Mouse (Mus musculus) left cerebral cortex, postnatal 10 days (tissue): ENCODE data around the gene Hipk1. TPM values are rescaled to one million over a fixed set of nuclear protein-coding genes. Genes with fewer than 3 reads are reported as not detected.
"Not testable (repeated sequence)": the region's sequence is repeated elsewhere in the genome, so short reads cannot be mapped to it uniquely, and the experiment has no call there.

Experiments used
- DNase-seq, 2 experiments: peaks; one replicate each; pipeline ENCODE4 v3.0.0; 2021 to 2022; ENCODE audit warnings: low spot score in 2 of 2, mixed read lengths in 1 of 2; ENCODE audit errors: extremely low spot score in 1 of 2
- intact Hi-C: fragments of 180-260 bp; cut with DNase I; formaldehyde crosslinking; loops from one replicate; pipeline ENCODE4 v1.15.1; 2025
- total RNA-seq, 2 experiments: library from RNA; stranded (reverse); gene quantifications; 2 replicates each; pipeline ENCODE4 v1.2.3; 2021

The Hipk1 gene
- total RNA-seq, 2 experiments from 2014 or later = 70.3 to 75.2 TPM

- intact Hi-C loops = no loop called here
- peak; percentile 52 to 79 for DNase-seq
Measured at GRCm38 (mm10) chr3:103801631-103802531, 10.5 kb upstream of the Hipk1 start.

DNA sequence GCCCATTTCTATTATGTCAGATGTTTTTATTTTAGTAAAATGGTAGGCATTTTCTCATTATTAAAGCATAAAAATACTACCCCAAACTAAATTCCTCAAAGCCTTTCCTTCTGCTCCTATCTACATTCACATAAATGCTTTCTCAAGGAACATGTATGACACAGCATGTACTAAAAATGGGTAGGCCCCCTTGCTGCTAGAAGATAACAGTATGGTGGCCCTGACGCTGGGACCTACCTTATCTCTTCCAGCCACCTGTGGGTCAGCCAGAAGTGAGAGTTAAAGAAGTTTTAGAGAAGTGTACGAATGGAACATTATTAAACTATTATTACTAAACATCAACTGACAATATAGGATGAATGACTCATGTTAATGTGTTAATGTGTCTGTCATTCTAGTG is 8.1 kb upstream of the Hipk1 start:
- intact Hi-C loops = no loop called here
- DNase-seq = no peak

DNA sequence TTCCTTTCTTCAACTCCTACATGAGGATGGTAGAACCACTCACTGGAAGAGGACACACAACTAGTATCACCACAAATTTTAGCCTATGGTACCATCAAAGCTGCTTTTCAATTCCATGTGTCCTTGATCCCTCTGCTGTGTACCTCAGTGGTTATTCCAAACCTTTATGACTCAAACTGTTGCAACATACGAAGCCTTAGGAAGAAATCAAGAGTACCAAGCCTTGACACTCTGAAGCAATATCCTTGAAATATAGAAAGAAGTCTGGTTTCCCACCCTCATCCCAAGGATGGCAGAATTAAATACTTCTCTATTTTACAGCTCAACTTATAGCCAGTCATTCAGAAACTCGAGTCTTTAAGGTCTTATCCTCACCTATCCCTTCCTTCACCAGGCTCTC is 5.0 kb upstream of the Hipk1 start:
- intact Hi-C loops = no loop called here
- no peak for DNase-seq

GRCm38 (mm10) chr3:103792566-103792965 is 1.2 kb upstream of the Hipk1 start:
- no peak for DNase-seq
- intact Hi-C loops = no loop called here

GRCm38 (mm10) chr3:103792111-103792406 is 696 bp upstream of the Hipk1 start:
- DNase-seq, intact Hi-C loops: not testable (repeated sequence)

DNA sequence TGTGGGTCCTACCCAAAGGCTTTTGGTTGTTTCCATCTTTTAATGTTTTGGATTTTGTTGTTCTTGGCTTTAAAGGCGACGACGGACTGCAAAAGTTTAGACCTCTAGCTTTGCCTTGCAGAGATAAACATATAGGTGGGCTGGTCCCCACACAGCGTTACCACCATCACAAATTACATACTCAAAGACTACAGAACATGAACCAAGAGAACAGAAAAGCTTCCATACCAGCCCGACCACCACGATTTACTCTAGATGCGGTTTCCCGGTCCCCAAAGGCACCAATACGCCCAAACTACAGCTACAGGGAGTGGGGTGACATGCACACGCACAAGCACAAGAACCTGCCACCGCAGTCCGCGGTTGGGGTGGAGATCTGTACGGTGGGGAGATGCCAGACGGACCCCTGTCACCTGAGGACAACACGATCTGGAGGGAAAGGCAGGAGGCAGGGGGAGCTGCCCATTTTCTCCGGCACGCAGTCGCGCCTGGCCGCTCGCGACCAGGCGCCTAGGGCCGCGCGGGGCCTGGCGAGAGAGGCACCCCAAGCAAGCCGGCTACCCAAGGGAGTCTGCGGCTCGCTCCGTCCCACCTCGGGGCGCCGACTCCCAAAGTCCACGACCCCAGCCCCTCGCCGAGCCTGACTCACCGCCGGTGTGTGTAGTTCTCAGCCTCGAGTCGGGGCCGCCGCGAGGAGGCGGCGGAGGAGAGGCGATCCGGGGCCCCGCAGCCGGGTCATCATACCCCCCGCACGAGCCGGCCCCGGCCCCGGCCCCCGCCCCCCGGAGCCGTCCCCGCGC is 817 bp downstream of the Hipk1 start:
- intact Hi-C loops = loop anchor here (1.0 kb wide), 1 partner anchor 19 kb away; the partner anchor contains the start of genes Ap4b1, Dclre1b and Gm43064
- DNase-seq = peak in 1 of 2 experiments; percentile 59

- intact Hi-C loops = no loop called here
- DNase-seq = peak in 1 of 2 experiments; percentile 68
Measured at GRCm38 (mm10) chr3:103789891-103790345, 1.4 kb downstream of the Hipk1 start.

GRCm38 (mm10) chr3:103789096-103789495 is 2.3 kb downstream of the Hipk1 start:
- intact Hi-C loops = no loop called here
- no peak for DNase-seq

DNA sequence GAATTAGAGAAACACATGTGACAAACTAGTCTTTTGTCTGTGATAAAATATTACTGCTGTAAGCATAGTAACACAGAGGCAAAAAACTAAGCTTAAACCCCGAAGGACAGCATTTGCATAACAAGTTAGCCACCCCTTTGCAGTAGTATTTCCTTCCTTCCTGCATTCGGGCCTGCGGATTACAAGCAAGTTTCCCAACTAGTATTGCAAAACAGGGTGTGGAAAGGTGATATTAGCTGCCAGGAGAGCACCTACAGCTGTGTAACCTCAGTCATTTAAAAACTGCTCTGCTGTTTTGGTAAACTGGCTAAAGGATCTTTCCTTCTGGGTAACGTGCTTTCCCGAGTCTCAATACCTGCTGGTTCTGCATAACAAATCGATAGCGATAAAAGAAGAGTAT is 4.1 kb downstream of the Hipk1 start:
- intact Hi-C loops = no loop called here
- no peak for DNase-seq

DNA sequence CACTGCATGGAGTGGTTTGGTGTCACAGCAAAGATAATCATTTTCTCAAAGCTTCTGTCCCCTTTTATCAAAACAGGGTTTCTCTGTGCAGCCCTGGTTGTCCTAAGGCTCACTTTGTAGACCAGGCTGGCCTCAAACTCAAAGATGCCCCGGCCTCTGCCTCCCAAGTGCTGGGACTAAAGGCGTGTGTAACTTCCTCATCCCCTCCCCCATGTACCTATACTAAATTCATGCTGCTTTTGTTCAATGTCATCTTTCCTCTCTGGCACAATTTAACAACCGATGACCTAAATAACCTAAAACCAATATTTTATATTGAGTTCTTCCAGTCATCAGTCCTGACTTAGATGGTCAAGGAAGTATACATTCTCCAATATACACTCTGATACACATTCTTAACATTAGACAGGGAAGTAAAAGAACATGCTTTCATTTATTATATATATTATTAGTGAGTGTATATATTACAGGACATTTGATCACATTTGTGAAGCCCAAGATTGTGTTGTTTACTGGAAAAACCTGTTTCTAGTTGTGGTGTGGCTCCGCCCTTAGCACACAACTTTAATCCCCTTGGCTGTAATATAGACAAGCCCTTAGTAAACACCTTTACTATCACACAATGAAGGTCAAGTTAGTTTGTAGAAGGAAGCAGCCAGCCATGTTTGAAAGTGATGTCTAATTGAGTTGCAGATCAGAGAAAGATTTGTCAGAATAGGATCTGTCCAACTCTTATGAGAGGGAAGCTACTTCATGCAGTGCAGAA is 8.3 kb downstream of the Hipk1 start:
- DNase-seq = no peak
- intact Hi-C loops = no loop called here

DNA sequence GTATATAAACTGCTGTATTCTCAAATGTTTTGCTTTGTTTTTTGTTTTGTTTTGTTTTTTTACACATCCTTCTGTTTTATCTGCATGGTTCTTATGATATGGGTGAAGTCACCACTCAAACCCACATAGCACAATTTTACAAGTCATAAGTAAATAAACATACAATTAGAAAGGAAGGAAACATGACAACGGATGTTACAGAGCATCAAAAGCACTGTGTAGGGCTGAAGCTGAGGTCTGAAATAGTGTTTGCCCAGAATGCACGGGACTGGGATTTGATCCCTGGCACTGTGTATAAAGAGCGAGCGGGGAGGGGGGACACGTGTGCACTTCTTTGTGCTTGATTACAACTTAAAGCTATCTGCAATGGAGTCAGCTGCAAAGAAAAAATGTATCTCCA is 10.6 kb downstream of the Hipk1 start:
- intact Hi-C loops = no loop called here
- DNase-seq = no peak

DNA sequence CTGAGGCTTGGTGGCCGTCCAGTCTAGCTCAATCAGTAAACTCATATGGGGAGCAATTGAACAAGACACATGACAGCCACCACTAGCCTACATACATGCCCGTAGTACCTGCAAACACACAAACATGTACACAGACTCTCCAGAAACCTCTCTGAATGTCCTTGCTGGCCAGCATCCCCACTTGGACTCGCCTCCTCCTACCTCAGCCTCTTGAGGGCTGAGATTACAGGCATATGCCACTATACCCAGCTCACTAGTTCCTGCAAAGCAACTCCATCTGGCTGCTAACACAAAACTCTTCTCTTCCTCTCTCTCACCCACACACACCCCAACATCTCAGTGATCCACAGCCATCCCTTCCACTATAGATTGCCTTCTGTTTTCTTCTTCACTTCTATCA is 11.1 kb downstream of the Hipk1 start:
- DNase-seq = no peak
- intact Hi-C loops = no loop called here

GRCm38 (mm10) chr3:103779183-103779582 is 12.2 kb downstream of the Hipk1 start:
- no peak for DNase-seq
- intact Hi-C loops = no loop called here

DNA sequence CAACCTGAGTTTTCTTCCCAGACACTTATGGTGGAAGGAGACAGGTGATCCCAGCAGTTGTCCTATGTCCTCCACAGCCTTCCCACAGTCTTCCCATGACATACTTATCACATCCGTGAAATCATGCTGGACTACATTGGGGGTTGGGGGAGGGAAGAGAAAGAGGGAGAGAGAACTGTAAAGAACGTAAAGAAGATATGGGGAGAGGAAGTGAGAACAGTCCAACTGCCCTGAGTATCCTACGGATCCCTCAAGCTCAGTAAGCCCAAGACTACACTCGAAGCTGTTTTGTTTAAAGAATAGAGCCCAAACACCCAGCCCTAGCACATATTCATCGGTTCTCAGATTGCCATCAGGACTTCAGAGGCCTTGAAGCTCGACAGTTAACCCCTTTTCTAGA is 12.7 kb downstream of the Hipk1 start:
- no peak for DNase-seq
- intact Hi-C loops = no loop called here

- intact Hi-C loops = no loop called here
- no peak for DNase-seq
Measured at GRCm38 (mm10) chr3:103777940-103778339, 13.4 kb downstream of the Hipk1 start.

DNA sequence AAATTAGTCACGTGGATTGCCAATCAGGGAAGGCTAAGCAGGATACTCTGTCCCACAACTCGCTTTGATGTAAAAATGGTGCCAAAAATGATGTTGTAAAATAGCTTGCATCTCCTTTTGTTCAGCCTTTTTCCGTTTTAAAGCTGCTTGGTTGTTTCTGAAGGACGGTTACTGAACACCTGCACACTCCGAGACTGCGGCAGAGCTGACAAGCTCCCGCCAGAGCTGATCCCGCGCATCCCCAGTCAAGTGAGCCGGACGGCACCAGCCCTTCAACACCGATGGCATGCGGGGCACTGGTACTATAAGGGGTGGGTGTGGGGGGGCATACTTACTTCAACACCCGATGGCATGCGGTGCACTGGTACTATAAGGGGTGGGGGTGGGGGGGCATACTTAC is 17.4 kb downstream of the Hipk1 start:
- DNase-seq = no peak
- intact Hi-C loops = no loop called here

DNA sequence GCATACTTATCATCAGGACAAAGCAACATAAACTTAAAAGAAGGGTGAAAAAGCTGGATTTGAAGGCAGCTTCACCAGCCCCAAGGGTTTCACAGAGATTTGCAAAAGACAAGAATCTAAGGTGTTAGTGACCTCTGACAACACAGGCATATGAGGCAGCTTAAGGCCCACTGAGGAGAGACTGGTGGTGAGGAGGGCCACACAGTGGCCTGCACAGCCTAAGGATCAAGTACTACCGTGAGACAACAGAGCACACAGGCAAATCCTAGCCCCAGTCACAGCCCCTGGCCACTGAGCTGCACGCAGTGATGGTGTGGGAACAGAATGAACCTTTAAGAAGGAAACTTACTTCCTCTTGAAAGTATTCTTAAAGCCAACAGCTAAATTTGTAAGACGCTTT is 17.9 kb downstream of the Hipk1 start:
- intact Hi-C loops = no loop called here
- DNase-seq = no peak

DNA sequence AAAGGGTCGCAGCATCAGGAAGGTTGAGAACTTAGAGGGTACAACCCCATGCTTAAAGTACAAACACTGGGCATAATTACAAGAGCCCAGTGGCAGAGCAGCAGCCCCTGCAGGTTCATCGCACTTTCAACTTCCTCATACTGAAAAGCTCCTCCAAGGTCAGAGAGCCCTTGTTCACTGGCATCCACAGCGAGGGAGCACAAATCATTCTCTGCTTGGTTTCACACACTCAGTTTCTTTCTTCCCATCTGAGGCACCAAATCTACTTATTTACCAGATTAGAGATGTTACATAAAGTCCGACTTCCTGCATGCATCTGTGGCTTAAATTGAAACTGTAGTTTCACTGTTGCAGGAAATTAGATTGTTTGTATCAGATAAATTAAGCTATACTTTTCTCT is 18.5 kb downstream of the Hipk1 start:
- intact Hi-C loops = no loop called here
- DNase-seq = no peak

DNA sequence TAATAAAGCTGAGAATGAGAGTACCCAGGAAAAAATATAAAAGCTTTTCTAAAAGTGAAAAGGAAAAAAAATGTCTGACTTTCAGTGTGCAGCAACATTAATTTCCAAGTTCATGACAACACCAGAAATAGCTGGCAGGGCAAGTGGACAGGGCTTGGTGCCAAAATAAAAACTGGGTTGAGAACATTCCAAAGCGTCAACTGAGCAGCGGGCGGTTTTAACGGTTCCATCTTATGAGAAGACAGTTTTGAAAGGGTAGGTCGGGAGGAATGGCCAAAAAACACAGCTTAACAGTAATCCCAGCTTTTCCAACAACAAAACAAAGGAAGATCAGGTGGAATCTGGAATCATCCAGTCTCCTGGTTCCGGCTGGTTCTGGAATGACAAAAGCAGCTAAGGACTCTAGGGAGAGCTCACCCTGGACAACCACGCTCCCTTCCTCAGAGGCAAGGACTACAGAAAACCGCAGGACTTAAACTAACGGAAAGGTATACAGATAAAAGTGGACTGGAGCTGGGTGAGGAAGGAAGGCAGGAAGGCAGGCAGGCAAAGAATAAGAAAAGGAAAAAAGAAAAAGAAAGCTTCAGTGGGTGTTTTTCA is 19.7 kb downstream of the Hipk1 start:
- DNase-seq = peak in 1 of 2 experiments; percentile 60
- intact Hi-C loops = no loop called here
